Mouse (Mus musculus) regulatory T cell (primary cell): ENCODE measurements at regions not wholly inside any gene's neighbourhood (a gene's known extent, or its start where the extent isn't known, plus 50 kb on each side); places are given as distances from the start of the nearest gene placed in this dataset.

Experiments used
- in situ Hi-C: fragments of 300-600 bp; cut with MboI, MseI; formaldehyde crosslinking; loops from one replicate; pipeline ENCODE4 v1.15.1; 2025; ENCODE audit warnings: high pct_unique_total_duplicates

GRCm38 (mm10) chr16:78877941-78878340 is 52.8 kb upstream of the Chodl start:
- in situ Hi-C loops, result no loop called here

GRCm38 (mm10) chr16:78859006-78859405 is 71.7 kb upstream of the Chodl start:
- in situ Hi-C loops, result no loop called here

- in situ Hi-C loops, result no loop called here
These were observed 99.8 kb upstream of the Chodl start for GRCm38 (mm10) chr16:78830957-78831356.

- in situ Hi-C loops, result no loop called here
These were observed 103.0 kb upstream of the Chodl start for GRCm38 (mm10) chr16:78827739-78828138.

- in situ Hi-C loops, result no loop called here
These were observed 140.7 kb upstream of the Chodl start for GRCm38 (mm10) chr16:78790064-78790463.

GRCm38 (mm10) chr16:78759226-78759625 is 171.5 kb upstream of the Chodl start:
- in situ Hi-C loops, result no loop called here

GRCm38 (mm10) chr16:78737902-78738301 is 161.4 kb upstream of the D16Ertd472e start:
- in situ Hi-C loops, result no loop called here

- in situ Hi-C loops, result no loop called here
These were observed 154.3 kb upstream of the D16Ertd472e start for GRCm38 (mm10) chr16:78730583-78731501.

- in situ Hi-C loops, result no loop called here
These were observed 149.0 kb upstream of the D16Ertd472e start for GRCm38 (mm10) chr16:78725541-78725940.

GRCm38 (mm10) chr16:78709943-78710342 is 133.4 kb upstream of the D16Ertd472e start:
- in situ Hi-C loops, result no loop called here

GRCm38 (mm10) chr16:78707566-78707965 is 131.1 kb upstream of the D16Ertd472e start:
- in situ Hi-C loops, result no loop called here

- in situ Hi-C loops, result no loop called here
These were observed 130.7 kb upstream of the D16Ertd472e start for GRCm38 (mm10) chr16:78707165-78707564.

- in situ Hi-C loops, result no loop called here
These were observed 121.2 kb upstream of the D16Ertd472e start for GRCm38 (mm10) chr16:78697514-78698209.

- in situ Hi-C loops, result no loop called here
These were observed 111.7 kb upstream of the D16Ertd472e start for GRCm38 (mm10) chr16:78688251-78688650.

- in situ Hi-C loops, result no loop called here
These were observed 108.7 kb upstream of the D16Ertd472e start for GRCm38 (mm10) chr16:78685160-78685559.

GRCm38 (mm10) chr16:78684031-78684430 is 107.5 kb upstream of the D16Ertd472e start:
- in situ Hi-C loops, result no loop called here

- in situ Hi-C loops, result no loop called here
These were observed 84.6 kb upstream of the D16Ertd472e start for GRCm38 (mm10) chr16:78661126-78661525.

GRCm38 (mm10) chr16:78644710-78645109 is 68.2 kb upstream of the D16Ertd472e start:
- in situ Hi-C loops, result no loop called here

GRCm38 (mm10) chr16:78641717-78642116 is 65.2 kb upstream of the D16Ertd472e start:
- in situ Hi-C loops, result no loop called here

GRCm38 (mm10) chr16:78641205-78641604 is 64.7 kb upstream of the D16Ertd472e start:
- in situ Hi-C loops, result no loop called here

GRCm38 (mm10) chr16:78637452-78637851 is 60.9 kb upstream of the D16Ertd472e start:
- in situ Hi-C loops, result loop anchor here (5.0 kb wide), 1 partner anchor 185 kb away; no protein-coding TSS in a partner anchor

- in situ Hi-C loops, result loop anchor here (5.0 kb wide), 1 partner anchor 185 kb away; no protein-coding TSS in a partner anchor
These were observed 60.5 kb upstream of the D16Ertd472e start for GRCm38 (mm10) chr16:78637015-78637414.
